Mouse (Mus musculus) adrenal gland, postnatal 25 days (tissue): ENCODE results near the gene 2610507B11Rik. TPM values are rescaled to one million over a fixed set of nuclear protein-coding genes. Genes with fewer than 3 reads are reported as not detected.

Experiments
- total RNA-seq: library from RNA; stranded (reverse); gene quantifications from 2 replicates; pipeline ENCODE4 v1.2.3, GENCODE M21; 2021

2610507B11Rik gene
- total RNA-seq, 1 experiment from 2014 or later, result 168 TPM

Other genes starting within 250 kb of the 2610507B11Rik start
- gene Dhrs13, start 229.5 kb upstream of the 2610507B11Rik start, total RNA-seq, result 18.6 and 19.1 TPM in 2 replicates
- 87.9 and 106 TPM in 2 replicates for gene Flot2, start 223.8 kb upstream of the 2610507B11Rik start, total RNA-seq
- gene Eral1, start 181.4 kb upstream of the 2610507B11Rik start, total RNA-seq, result 33.6 and 36.0 TPM in 2 replicates
- 23.3 and 23.9 TPM in 2 replicates for gene Fam222b, start 167.1 kb upstream of the 2610507B11Rik start, total RNA-seq
- gene Traf4, start 96.2 kb upstream of the 2610507B11Rik start, total RNA-seq, result 35.6 and 42.3 TPM in 2 replicates
- 15.7 and 17.6 TPM in 2 replicates for gene Nek8, start 85.1 kb upstream of the 2610507B11Rik start, total RNA-seq
- gene Tlcd1, start 85.0 kb upstream of the 2610507B11Rik start, total RNA-seq, result 73.0 and 107 TPM in 2 replicates
- 1,910 and 2,113 TPM in 2 replicates for gene Rpl23a, start 78.2 kb upstream of the 2610507B11Rik start, total RNA-seq
- 90.8 and 97.4 TPM in 2 replicates for gene Rab34, start 73.3 kb upstream of the 2610507B11Rik start, total RNA-seq
- gene Proca1, start 68.4 kb upstream of the 2610507B11Rik start, total RNA-seq, result 14.6 and 16.8 TPM in 2 replicates
- 96.9 and 111 TPM in 2 replicates for gene Sdf2, start 16.0 kb upstream of the 2610507B11Rik start, total RNA-seq
- gene Supt6, start 15.8 kb upstream of the 2610507B11Rik start, total RNA-seq, result 65.2 and 74.6 TPM in 2 replicates
- gene BC030499, start 29.1 kb downstream of the 2610507B11Rik start, total RNA-seq, result 1.3 and 1.7 TPM in 2 replicates
- 9.5 and 10.7 TPM in 2 replicates for gene Spag5, start 39.8 kb downstream of the 2610507B11Rik start, total RNA-seq
- gene Aldoc, start 61.2 kb downstream of the 2610507B11Rik start, total RNA-seq, result 20.9 and 23.2 TPM in 2 replicates
- gene Pigs, start 66.7 kb downstream of the 2610507B11Rik start, total RNA-seq, result 57.0 and 63.2 TPM in 2 replicates
- gene Unc119, start 81.7 kb downstream of the 2610507B11Rik start, total RNA-seq, result 27.3 and 45.5 TPM in 2 replicates
- 0.36 and 0.86 TPM in 2 replicates for gene Foxn1, start 124.8 kb downstream of the 2610507B11Rik start, total RNA-seq
- gene Slc13a2, start 160.5 kb downstream of the 2610507B11Rik start, total RNA-seq, result not detected in 2 replicates
- gene Slc46a1, start 203.9 kb downstream of the 2610507B11Rik start, total RNA-seq, result 46.2 and 57.5 TPM in 2 replicates
- gene Sarm1, start 236.0 kb downstream of the 2610507B11Rik start, total RNA-seq, result 6.1 and 6.7 TPM in 2 replicates
- 1.1 and 23.3 TPM in 2 replicates for gene Vtn, start 237.3 kb downstream of the 2610507B11Rik start, total RNA-seq
- gene Sebox, start 241.7 kb downstream of the 2610507B11Rik start, total RNA-seq, result not detected in 2 replicates